Mouse (Mus musculus): ENCODE results near the gene Phactr2. TPM values are rescaled to one million over a fixed set of nuclear protein-coding genes. Genes with fewer than 3 reads are reported as not detected.

The Phactr2 gene
- polyA plus RNA-seq, 1 experiment from 2014 or later, result 18.8 TPM

- Histone ChIP-seq H3K4me3 (ENCODE audit: low read depth, low read length) (no peak overlapping the region), H3K36me3 (ENCODE audit: control insufficient read depth, insufficient read depth, low read length) (no peaks in the 10 kb centered on the region), H3K27ac (ENCODE audit: low read depth, low read length) (no peak overlapping the region), H3K4me2 (ENCODE audit: low read depth) (no peak overlapping the region), H3K4me1 (ENCODE audit: control insufficient read depth, insufficient read depth, low read length) (peaks cover 4% of the 10 kb centered on the region; the same call in 1 of the 2 replicates), H3K27me3 (ENCODE audit: control insufficient read depth, insufficient read depth, low read length) (no peaks in the 10 kb centered on the region), H3K9ac (ENCODE audit: low read length) (no peak overlapping the region), H3K9me3 (ENCODE audit: control insufficient read depth, low read length) (no peaks in the 10 kb centered on the region)
- 65% methylated on average over 4 of the region's 4 CpGs for WGBS
- DNase-seq (ENCODE audit: low spot score) (no peak), ATAC-seq (ENCODE audit: insufficient read depth, low FRiP score, low TSS enrichment) (no peak)
These were observed 137.2 kb downstream of the Phactr2 start for GRCm38 (mm10) chr10:13336964-13337363.

- Histone ChIP-seq H3K4me2 (ENCODE audit: low read depth) (no peak overlapping the region), H3K9me3 (ENCODE audit: control insufficient read depth, low read length) (no peaks in the 10 kb centered on the region), H3K27ac (ENCODE audit: low read depth, low read length) (no peak overlapping the region), H3K27me3 (ENCODE audit: control insufficient read depth, insufficient read depth, low read length) (no peaks in the 10 kb centered on the region), H3K4me3 (ENCODE audit: low read depth, low read length) (no peak overlapping the region), H3K36me3 (ENCODE audit: control insufficient read depth, insufficient read depth, low read length) (no peaks in the 10 kb centered on the region), H3K4me1 (ENCODE audit: control insufficient read depth, insufficient read depth, low read length) (peaks cover 4% of the 10 kb centered on the region; the same call in 1 of the 2 replicates), H3K9ac (ENCODE audit: low read length) (no peak overlapping the region)
- ATAC-seq (ENCODE audit: insufficient read depth, low FRiP score, low TSS enrichment), result no peak
- DNase-seq (ENCODE audit: low spot score), result no peak
- WGBS, result 79% methylated on average over 6 of the region's 6 CpGs
These were observed 138.4 kb downstream of the Phactr2 start for GRCm38 (mm10) chr10:13335814-13336213.

- no peaks in the 10 kb centered on the region for H3K27me3 ChIP-seq (ENCODE audit: control insufficient read depth, insufficient read depth, low read length)
- H3K4me1 ChIP-seq (ENCODE audit: control insufficient read depth, insufficient read depth, low read length), result peaks cover 4% of the 10 kb centered on the region; the same call in 1 of the 2 replicates
- H3K9ac ChIP-seq (ENCODE audit: low read length), result no peak overlapping the region
- H3K4me2 ChIP-seq (ENCODE audit: low read depth), result no peak overlapping the region
- H3K9me3 ChIP-seq (ENCODE audit: control insufficient read depth, low read length), result no peaks in the 10 kb centered on the region
- H3K27ac ChIP-seq (ENCODE audit: low read depth, low read length), result no peak overlapping the region
- ATAC-seq (ENCODE audit: insufficient read depth, low FRiP score, low TSS enrichment) (no peak), DNase-seq (ENCODE audit: low spot score) (no peak)
- H3K36me3 ChIP-seq (ENCODE audit: control insufficient read depth, insufficient read depth, low read length), result no peaks in the 10 kb centered on the region
- no peak overlapping the region for H3K4me3 ChIP-seq (ENCODE audit: low read depth, low read length)
- WGBS, result 73% methylated on average over 6 of the region's 6 CpGs
These were observed 138.9 kb downstream of the Phactr2 start for GRCm38 (mm10) chr10:13335347-13335746.

- Histone ChIP-seq H3K4me2 (ENCODE audit: low read depth) (no peak overlapping the region), H3K9ac (ENCODE audit: low read length) (no peak overlapping the region), H3K4me1 (ENCODE audit: control insufficient read depth, insufficient read depth, low read length) (no peaks in the 10 kb centered on the region), H3K9me3 (ENCODE audit: control insufficient read depth, low read length) (no peaks in the 10 kb centered on the region), H3K27ac (ENCODE audit: low read depth, low read length) (no peak overlapping the region), H3K4me3 (ENCODE audit: low read depth, low read length) (no peak overlapping the region), H3K36me3 (ENCODE audit: control insufficient read depth, insufficient read depth, low read length) (no peaks in the 10 kb centered on the region), H3K27me3 (ENCODE audit: control insufficient read depth, insufficient read depth, low read length) (no peaks in the 10 kb centered on the region)
- DNase-seq (ENCODE audit: low spot score) (no peak), ATAC-seq (ENCODE audit: insufficient read depth, low FRiP score, low TSS enrichment) (no peak)
- WGBS, result 89% methylated on average over 2 of the region's 2 CpGs
These were observed 140.4 kb downstream of the Phactr2 start for GRCm38 (mm10) chr10:13333781-13334180.

GRCm38 (mm10) chr10:13332985-13333384 lies 141.2 kb downstream of the Phactr2 start:
- Histone ChIP-seq H3K27me3 (ENCODE audit: control insufficient read depth, insufficient read depth, low read length) (no peaks in the 10 kb centered on the region), H3K4me2 (ENCODE audit: low read depth) (no peak overlapping the region), H3K4me3 (ENCODE audit: low read depth, low read length) (no peak overlapping the region), H3K4me1 (ENCODE audit: control insufficient read depth, insufficient read depth, low read length) (no peaks in the 10 kb centered on the region), H3K9me3 (ENCODE audit: control insufficient read depth, low read length) (no peaks in the 10 kb centered on the region), H3K36me3 (ENCODE audit: control insufficient read depth, insufficient read depth, low read length) (no peaks in the 10 kb centered on the region), H3K9ac (ENCODE audit: low read length) (no peak overlapping the region), H3K27ac (ENCODE audit: low read depth, low read length) (no peak overlapping the region)
- DNase-seq (ENCODE audit: low spot score), result no peak
- WGBS, result 37% methylated on average over 2 of the region's 2 CpGs
- no peak for ATAC-seq (ENCODE audit: insufficient read depth, low FRiP score, low TSS enrichment)

GRCm38 (mm10) chr10:13331405-13332032 lies 142.7 kb downstream of the Phactr2 start:
- H3K27me3 ChIP-seq (ENCODE audit: control insufficient read depth, insufficient read depth, low read length), result no peaks in the 10 kb centered on the region
- H3K9me3 ChIP-seq (ENCODE audit: control insufficient read depth, low read length), result no peaks in the 10 kb centered on the region
- no peak for ATAC-seq (ENCODE audit: insufficient read depth, low FRiP score, low TSS enrichment)
- H3K27ac ChIP-seq (ENCODE audit: low read depth, low read length), result no peak overlapping the region
- no peak overlapping the region for H3K4me3 ChIP-seq (ENCODE audit: low read depth, low read length)
- no peak overlapping the region for H3K4me2 ChIP-seq (ENCODE audit: low read depth)
- 86% methylated on average over 4 of the region's 4 CpGs for WGBS
- DNase-seq (ENCODE audit: low spot score), result no peak
- no peaks in the 10 kb centered on the region for H3K4me1 ChIP-seq (ENCODE audit: control insufficient read depth, insufficient read depth, low read length)
- no peaks in the 10 kb centered on the region for H3K36me3 ChIP-seq (ENCODE audit: control insufficient read depth, insufficient read depth, low read length)
- no peak overlapping the region for H3K9ac ChIP-seq (ENCODE audit: low read length)

- whole genome bisulfite sequencing, result 82% methylated on average over 3 of the region's 3 CpGs
- Histone ChIP-seq H3K4me1 (ENCODE audit: control insufficient read depth, insufficient read depth, low read length) (no peaks in the 10 kb centered on the region; the same call in 1 of the 2 replicates), H3K9ac (ENCODE audit: low read length) (no peak overlapping the region), H3K27ac (ENCODE audit: low read depth, low read length) (no peak overlapping the region), H3K36me3 (ENCODE audit: control insufficient read depth, insufficient read depth, low read length) (no peaks in the 10 kb centered on the region), H3K27me3 (ENCODE audit: control insufficient read depth, insufficient read depth, low read length) (no peaks in the 10 kb centered on the region), H3K4me2 (ENCODE audit: low read depth) (no peak overlapping the region), H3K4me3 (ENCODE audit: low read depth, low read length) (no peak overlapping the region), H3K9me3 (ENCODE audit: control insufficient read depth, low read length) (no peaks in the 10 kb centered on the region)
- ATAC-seq (ENCODE audit: insufficient read depth, low FRiP score, low TSS enrichment) (no peak), DNase-seq (ENCODE audit: low spot score) (no peak)
These were observed 145.6 kb downstream of the Phactr2 start for GRCm38 (mm10) chr10:13328602-13329001.

- Histone ChIP-seq H3K4me1 (ENCODE audit: control insufficient read depth, insufficient read depth, low read length) (peaks cover 3% of the 10 kb centered on the region; the same call in 1 of the 2 replicates), H3K9ac (ENCODE audit: low read length) (no peak overlapping the region), H3K9me3 (ENCODE audit: control insufficient read depth, low read length) (no peaks in the 10 kb centered on the region), H3K4me2 (ENCODE audit: low read depth) (no peak overlapping the region), H3K36me3 (ENCODE audit: control insufficient read depth, insufficient read depth, low read length) (no peaks in the 10 kb centered on the region), H3K27me3 (ENCODE audit: control insufficient read depth, insufficient read depth, low read length) (no peaks in the 10 kb centered on the region), H3K4me3 (ENCODE audit: low read depth, low read length) (no peak overlapping the region), H3K27ac (ENCODE audit: low read depth, low read length) (no peak overlapping the region)
- WGBS, result 79% methylated on average over 14 of the region's 14 CpGs
- no peak for DNase-seq (ENCODE audit: low spot score)
- ATAC-seq (ENCODE audit: insufficient read depth, low FRiP score, low TSS enrichment), result no peak
These were observed 147.9 kb downstream of the Phactr2 start for GRCm38 (mm10) chr10:13326149-13326873.
